Mouse (Mus musculus) CD4-positive, CD25-positive, alpha-beta regulatory T cell, adult 4 months (primary cell): ENCODE data around the gene Cbarp. TPM values are rescaled to one million over a fixed set of nuclear protein-coding genes. Genes with fewer than 3 reads are reported as not detected.
"Not testable (repeated sequence)": the region's sequence is repeated elsewhere in the genome, so short reads cannot be mapped to it uniquely, and the experiment has no call there.

Experiments
- ATAC-seq: one replicate; pipeline ENCODE4 v1.8.0; 2017
- polyA plus RNA-seq, 2 experiments: library from polyadenylated mRNA; unstranded; fragments of 100-300 nt; shearing (Covaris generic); gene quantifications; one replicate each; pipeline ENCODE4 v1.2.1; 2017

Gene Cbarp
- polyA plus RNA-seq, 2 experiments from 2014 or later: 1.3 to 1.4 TPM

DNA sequence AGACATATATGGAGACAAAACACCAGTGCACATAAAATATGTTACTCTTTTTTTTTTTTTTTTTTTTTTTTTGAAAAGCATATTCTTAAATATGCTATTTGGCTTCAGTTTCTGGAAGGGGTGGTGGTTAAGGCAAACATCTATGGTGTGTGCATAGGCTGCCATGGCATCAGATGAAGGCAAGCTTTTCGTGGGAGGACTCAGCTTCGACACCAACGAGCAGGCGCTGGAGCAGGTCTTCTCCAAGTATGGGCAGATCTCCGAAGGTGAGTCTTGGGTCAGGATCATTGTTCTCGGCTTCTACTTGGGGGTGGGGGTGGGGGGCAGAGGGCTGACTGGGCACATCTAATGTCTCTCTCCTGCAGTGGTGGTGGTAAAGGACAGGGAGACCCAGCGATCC, 29.0 kb upstream of the Cbarp start:
- ATAC-seq: no peak

DNA sequence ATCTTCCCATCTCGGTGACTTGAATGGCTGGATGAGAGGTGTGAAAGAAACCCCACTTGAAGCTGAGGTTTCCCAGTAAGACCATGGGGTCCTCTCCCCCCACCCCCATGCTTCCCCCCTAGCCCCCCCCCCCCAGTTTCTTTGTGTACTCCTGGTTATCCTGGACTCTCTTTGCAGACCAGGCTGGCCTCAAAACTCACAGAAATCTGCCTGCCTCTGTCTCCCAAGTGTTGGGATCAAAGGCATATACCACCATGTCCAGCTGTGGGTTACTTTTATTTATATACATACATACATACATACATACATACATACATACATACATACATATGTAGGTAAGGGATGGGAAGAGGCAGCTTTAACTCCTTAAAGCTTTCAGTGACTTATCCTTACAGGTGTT, 28.4 kb upstream of the Cbarp start:
- ATAC-seq: no peak

DNA sequence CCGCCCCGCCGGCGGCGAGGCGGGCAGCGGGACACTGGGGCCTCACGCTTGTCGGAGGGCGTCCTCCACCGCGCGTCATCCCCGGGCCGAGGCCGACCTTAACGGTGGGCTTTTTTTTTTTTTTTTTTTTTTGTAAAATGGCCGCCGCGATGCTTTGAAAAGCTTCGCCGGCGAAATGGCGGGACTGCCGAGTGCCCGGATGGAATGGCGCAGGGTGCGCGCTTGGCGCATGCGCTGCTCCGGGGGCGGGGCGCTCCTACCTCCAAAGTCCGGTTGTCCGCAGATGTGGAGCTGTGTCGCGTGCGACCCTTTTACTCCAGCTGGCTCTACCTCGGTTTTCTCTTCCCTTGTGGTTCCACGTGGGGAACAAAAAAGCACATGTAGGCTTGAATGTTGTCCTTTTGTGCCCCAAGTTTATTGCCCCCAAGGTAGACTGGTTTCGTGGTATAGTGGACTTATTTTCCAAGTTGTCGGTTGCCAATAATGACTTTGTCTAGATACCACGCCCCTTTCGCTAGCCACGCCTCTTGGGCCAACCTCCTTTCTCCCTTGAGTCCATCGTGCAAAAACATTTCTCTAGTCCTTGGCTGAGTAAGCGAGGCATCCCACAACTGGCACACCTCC, 27.5 kb upstream of the Cbarp start:
- ATAC-seq: no peak

DNA sequence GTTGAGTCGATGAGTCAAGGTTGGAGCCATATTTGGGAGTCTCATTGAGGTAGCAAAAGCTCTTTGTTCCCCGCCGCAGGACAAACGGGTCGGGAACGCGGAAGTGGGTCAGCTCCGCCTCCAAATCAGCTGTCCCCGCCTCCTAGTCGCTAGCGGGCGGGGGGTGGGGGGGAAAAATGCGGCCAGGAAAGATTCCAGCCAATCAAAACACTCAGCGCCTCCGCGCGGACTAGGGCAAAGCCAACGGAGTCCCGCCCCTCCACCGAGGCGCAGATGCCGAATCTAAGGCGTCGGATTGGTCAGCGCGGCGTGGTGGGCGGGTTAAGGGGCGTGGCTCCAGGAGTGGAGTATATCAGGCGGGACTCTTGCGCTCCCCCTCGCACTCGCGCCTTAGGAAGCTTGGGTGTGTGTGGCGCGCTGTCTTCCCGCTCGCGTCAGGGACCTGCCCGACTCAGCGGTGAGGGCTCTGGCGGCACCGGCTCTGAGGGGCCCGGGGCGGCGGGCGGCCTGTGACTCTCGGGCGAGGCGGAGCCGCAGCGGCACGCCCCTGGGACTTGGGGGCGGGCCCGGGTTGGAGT, 26.9 kb upstream of the Cbarp start:
- ATAC-seq: peak; percentile 88

DNA sequence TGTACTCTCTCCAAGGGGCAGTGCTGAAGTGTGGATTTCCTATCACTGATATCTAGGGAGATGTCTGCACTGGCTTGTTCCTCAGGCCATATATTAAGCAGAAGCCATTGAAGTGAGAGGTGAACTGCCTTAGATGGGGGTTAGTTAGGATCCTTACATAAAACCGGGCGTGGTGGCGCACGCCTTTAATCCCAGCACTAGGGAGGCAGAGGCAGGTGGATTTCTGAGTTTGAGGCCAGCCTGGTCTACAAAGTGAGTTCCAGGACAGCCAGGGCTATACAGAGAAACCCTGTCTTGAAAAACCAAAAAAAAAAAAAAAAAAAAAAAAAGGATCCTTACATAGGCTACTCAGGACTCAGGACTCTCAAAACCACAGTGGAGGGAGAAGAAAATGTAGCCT, 25.5 kb upstream of the Cbarp start:
- ATAC-seq: not testable (repeated sequence)

GRCm38 (mm10) chr10:80165392-80166128, 24.9 kb upstream of the Cbarp start, which contains the start of gene Cirbp:
TSS of gene Cirbp (plus strand) at chr10:80165985.
- no peak for ATAC-seq

DNA sequence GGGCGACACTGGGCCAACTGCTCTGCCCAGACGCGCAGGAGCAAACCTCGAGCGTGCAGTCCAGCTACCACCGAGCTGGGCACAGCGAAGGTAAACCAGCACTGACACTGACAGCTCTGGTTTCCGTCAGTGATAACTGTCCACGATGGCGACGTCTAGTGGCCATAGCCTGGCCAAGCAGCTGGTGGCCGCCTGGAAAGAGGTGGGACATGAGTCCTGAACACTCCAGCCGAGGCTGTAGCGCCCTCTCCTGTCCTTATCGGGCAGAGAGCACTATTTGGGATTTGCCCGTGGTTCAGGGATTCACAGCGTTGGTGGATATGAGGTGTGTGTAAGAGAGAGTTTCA, 24.3 kb upstream of the Cbarp start:
- ATAC-seq: peak; percentile 32

DNA sequence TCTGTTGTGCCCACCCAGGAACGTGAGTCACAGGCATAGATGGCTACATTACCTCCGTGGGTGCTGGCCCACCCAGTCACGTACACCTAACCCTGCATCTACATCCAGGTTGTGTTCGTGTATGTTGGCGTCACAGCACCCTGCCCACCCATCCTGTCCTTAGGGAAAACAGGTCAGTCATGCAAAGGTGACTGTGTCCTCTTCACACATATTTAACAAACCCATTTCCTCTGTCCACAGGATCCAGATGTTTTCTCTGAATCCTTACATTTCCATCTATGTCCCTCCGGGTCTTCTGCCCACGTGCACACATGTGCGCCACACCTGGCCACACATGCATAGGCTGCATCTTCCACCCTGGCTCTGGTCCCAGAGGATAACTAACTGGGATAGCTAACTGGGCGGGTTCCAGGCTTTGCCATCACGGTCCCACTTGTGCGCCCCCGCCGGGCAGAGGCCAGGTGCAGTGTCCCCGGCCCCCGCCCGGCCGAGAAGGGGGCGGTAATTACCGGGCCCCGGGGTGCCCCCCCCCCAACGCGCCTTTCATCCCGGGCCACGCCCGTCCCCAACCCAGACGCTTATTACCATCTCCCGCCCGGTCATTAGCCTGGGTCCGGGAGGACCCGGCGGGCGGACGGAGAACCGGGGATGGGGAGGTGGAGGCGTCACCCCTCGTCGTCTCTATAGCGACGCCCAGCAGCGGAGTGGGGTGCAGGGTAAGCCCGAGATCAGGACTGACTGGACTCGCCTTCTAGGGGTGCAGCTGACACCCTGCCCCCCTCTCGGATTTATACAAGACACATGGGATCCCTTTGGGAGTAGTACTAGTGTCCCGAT, 23.7 kb upstream of the Cbarp start:
- no peak for ATAC-seq

DNA sequence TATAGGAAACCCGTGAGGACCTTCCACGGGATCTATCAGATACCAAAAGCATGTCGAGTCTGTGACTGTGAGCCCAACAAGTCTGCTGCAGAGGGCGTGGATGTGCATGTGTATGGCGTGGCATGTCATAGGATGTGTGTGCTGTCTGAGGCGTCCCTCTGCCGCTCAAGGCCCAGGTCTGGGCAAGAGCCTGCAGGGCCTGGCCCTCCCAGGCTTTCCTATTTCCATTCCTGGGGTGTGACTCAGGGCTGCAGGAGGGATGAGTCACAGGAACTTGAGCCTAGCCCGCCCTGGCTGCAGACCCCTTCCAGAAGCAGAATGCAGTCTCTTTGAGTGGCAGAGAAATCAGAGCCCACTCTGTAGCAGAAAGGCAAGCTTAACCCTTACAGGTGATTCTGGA, 23.1 kb upstream of the Cbarp start:
- no peak for ATAC-seq

GRCm38 (mm10) chr10:80162716-80163299, 22.2 kb upstream of the Cbarp start:
- no peak for ATAC-seq

- no peak for ATAC-seq
Measured at GRCm38 (mm10) chr10:80162243-80162608, 21.6 kb upstream of the Cbarp start.

DNA sequence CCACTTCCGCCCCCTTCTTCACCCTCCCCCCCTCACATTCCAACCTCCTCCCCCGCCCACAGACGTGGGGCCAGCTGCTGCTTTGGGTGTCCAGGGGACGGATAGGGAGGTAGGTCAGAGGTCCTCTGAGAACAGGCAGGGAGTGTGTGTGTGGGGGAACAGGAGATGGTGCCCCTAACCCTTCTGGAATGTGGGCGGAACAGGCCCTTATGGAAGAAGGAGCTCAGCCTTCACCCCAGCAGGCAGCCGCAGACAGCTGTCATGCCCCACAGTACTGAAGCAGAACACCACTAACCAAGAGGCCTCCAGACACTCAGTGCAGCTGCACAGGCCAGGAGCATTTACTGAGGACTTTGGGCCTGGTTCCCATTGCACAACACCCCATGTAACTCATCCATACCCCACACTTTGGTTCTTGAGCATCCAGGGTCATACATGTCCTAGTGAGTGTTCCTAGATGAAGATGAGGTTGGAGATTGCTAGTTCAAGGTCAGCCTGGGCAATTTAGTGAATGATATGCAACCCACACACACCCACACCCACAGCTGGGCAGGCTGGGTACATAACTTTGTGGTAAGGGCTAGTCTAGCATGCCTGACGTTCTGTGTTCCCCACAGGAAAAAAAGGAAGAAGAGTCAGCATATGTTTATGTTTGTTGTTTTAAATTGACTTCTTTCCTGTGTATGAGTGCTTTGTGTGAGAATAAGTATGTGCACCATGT, 21.0 kb upstream of the Cbarp start:
- no peak for ATAC-seq

DNA sequence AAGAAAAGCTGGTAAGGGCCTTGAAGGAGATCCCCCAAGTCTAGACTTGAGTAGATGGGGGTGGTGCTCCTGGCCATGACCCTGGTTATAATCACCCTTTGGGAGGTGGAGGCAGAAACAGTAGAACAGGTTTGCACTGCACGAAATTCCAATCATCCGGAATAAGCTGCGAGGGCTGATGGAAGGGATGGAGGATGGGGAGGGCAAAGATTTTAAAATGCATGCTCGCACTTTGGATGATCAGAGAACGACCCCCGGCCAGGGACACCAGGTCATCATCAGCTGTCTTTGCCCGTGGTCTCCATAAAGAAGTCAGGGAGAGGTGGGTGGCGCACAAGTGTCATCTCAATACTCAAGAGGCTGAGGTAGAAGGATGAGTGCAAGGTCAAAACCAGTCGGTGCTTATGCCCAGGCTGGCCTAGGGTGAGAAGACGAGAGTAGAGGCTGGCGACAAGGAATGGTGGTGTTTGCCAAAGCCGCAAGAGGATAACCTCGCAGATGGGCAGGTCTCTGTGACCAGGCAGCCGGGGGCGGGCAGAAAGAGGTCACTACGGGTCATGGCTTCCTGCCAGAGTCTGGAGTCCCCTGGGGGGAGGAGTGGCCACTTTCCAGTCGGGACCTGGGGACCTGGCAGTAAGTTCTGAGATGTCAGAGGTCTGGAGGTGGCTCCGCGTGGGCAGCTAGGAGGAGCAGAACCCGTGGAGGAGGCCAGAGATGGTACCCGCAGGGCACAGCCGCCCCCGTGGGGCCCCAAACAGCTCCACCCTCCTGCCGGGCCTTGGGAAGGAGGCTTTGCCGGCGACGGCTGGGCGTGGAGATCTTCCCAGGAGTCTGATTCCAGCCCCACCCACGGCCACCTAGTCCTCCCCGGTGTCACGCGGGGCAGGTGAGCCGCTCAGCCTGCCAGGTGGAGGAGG, 20.1 kb upstream of the Cbarp start:
- no peak for ATAC-seq

GRCm38 (mm10) chr10:80159561-80160454, 19.2 kb upstream of the Cbarp start:
- peak; percentile 85 for ATAC-seq

DNA sequence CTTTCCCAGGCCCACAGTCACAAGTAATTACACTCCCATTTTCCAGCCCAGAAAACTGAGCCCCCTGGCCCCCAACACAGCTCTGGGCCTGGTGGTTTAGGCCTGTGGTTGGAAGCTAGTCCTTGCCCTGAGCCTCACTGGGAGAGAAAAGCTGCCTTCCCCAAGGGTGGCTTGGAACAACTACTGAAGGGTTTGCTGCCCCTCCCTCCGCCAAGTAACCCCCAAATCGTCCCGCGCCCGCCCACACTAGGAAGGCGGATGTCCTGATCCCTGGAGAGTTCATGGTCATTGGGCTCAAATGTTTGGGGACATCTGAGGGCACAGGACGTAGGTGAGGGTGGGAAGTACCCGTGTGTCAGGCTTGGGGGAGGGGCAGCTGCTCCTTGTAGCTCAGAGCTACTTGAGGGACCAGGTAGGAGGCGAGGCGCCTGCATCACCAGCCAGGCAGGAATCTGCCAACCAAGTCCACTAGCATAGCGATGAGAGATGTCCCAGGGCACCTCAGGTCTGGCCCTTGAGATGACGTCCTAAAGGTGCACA, 18.5 kb upstream of the Cbarp start:
- peak; percentile 5 for ATAC-seq

DNA sequence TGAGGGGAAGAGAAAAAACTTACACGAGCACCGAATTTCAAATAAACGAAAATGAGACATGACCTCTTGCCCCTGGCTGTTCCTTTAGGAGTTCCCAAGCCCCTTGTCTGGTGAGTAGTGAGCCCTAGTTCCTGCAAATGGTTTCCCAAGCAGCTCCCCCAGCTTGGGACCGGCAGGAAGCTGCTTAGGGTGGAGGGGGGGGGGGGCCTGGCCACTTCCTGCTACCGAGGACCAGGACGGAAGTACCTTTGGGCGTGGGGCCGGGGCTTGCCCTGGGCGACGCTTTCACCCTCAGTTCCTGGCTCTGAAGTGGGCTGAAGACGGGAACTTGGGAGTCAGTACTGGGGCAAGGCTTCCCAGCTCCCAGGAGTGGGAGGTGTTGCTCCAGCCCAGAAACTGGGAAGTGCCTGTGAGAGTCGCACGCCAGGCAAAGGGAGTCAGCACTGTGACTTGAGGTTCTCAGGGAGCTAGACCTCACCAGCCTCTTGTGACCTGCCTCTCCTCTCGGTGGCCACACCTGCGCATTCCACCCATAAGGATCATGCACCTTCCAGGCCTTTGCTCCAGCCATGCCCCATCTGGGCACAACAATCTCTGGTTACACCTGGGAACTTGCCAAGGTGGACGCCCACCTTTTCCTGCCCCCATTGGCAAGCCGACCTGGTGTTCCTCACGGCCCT, 17.8 kb upstream of the Cbarp start:
- ATAC-seq: peak; percentile 48

- ATAC-seq: no peak
Measured at GRCm38 (mm10) chr10:80157141-80157929, 16.7 kb upstream of the Cbarp start.

- ATAC-seq: no peak
Measured at GRCm38 (mm10) chr10:80156752-80157053, 16.1 kb upstream of the Cbarp start.
